Mouse (Mus musculus): ENCODE results near the gene Dip2b.

The Dip2b gene

DNA sequence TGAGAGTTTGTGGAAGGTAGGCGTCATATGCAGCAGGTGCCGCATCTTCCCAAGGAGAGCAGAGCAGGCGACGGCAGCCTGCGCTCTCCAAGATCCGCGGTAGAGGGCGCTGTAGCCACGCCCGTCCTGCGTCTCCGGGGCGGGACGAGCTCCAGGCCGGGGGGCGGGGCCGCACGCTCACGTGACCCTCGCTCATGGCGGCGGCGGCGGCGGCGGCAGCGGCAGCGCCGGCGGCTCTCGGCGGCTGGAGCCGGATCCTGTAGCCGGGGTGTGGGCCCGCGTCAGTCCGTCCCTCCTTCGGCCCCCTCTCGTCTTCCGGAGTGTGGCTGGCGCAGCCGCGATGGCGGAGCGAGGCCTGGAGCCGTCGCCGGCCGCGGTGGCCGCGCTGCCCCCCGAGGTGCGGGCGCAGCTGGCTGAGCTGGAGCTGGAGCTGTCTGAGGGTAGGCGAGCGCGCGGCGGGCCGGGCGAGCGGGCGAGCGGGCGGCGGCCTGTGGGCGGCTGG, at the start of gene Dip2b:
Gene Dip2b (plus strand): TSS at position 195 of the 502 bp plus-strand sequence.
- DNase-seq (ENCODE audit: low read depth, low spot score) = peak; percentile 95

DNA sequence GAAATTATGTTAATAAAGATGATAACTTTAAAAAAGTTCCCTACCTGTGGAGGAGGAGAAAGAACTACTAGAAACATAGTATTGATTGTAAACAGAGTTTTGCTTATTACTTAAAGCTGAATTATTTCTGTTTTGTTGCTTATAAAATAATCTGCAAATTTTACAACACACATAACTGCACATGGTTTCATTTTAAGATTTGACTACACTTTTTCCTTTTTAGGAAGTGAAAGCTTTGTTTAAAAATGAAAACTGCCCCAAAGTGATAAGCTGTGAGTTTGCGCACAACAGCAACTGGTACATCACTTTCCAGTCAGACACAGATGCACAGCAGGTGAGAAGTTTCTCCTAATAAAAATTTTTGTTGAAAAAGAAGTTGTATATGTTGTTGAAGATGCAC, 45.4 kb upstream of the Dip2b start:
- no peak for DNase-seq (ENCODE audit: low read depth, low spot score)

DNA sequence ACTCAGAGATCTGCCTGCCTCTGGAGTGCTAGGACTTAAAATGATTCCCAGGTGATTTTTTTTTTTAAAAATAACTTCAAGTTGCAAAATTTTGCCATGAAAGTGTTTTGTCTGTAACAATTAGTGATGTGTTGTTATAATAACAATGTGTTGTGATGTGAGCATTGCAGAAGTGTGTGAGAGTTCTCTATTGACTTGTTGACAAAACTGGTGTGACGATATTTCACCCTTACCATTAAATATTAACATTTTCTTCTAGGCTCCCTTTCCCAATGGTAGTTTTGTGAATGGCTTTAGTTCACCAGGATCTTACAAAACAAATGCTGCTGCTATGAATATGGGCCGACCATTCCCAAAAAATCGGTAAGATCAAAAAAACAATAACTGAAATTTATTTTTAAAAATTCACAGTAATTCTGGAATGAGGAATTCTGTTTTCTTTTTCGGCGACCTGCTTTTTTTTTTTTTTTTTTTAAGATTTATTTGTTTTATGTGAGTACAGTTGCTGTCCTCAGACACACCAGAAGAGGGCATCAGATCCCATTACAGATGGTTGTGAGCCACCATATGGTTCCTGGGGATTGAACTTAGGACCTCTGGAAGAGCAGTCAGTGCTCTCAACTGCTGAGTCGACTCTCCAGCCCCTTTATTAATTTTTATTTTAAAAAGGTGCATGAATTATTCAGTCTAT, 41.2 kb upstream of the Dip2b start:
- DNase-seq (ENCODE audit: low read depth, low spot score) = no peak

DNA sequence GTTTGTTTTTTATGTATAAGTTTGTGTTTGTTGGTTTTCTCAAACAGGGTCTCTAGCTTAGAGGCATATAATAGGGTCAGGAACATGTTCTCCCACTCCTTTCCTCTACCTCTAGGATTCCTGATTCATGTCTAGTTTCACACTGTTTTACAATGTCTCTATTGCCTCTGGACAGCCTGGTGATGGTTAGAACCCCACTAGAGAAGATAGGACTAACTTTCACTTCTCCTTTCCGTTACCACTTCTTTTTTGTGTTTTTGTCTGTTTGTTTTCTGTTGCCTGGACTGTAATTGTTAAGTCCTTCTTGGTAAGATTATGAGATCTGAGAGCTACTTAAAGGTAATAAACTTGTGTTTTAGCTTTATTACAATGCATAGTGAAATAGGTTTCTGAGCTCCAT, 39.1 kb upstream of the Dip2b start:
- DNase-seq (ENCODE audit: low read depth, low spot score) = no peak

DNA sequence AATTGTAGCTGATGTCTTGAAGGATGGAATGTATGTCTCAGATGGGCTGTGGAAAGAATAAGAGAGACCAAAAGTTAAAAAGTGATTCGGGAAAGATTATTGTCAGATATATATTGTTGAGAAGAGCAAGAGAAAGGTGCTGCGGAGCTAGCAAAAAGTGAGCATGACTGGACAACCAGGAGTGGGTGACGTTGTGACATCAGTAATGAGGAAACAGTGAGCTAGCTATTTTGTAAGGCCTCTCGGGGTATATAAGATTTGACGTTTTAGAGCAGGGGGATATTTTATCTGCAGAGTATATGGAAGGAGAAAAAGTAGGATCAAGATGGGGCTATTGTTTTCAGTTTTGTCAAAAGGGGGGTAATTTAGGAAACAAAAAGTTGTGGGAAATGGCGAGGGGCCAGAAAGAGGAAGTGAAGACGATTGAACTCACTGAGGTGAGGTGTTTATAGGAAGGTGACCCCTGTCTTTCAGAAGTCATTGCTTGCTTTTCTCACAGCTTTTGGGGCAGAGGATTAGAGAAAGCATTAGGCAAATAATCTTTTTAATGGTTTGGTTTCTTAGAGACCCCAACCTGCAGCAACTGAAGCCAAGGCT, 33.7 kb upstream of the Dip2b start:
- DNase-seq (ENCODE audit: low read depth, low spot score) = no peak

DNA sequence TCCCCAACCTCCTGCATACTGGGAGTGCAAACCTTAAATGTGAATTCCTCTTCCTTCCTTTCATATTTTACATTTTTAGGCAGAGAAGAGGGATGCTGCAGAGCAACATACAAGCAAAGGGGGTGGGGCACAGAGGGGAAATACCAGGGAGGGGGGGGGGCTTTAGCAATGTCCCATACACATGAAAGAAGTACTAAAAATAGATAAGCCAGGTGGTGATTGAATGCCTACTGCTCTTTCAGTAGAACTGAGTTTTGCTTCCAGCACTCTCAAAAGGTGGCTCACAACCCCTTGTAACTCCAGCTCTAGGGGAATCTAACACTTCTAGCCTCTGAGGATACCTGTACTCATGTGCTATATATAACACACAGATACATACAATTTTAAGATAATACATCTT, 32.3 kb upstream of the Dip2b start:
- DNase-seq (ENCODE audit: low read depth, low spot score) = no peak

DNA sequence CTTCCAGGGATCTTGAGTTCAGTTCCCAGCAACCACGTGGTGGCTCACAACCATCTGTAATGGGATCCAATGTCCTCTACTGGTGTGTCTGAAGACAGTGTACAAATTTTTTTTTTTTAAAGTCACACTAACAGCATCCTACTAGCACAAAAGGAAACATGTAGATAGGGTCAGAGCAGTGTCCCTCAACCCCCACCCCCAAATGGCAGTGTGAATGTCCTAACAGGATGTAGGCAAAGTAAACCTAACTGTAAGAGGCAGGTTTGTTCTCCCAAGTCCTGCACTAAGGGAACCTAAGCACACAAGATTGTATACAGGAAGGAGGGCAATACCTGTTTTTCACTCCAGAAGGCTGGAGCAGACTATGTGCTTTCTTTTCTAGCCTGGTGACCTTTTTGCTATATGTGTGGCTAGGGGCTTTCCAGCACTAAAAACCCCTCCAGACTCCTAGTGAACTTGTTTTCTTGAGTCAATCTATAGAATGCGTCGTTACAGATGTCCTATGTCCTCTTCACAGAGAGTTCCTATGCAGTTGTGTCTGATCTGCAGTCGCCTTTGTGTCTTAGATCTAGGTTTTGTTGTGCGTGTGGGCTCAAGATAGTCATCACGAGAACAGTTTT, 20.1 kb upstream of the Dip2b start:
- no peak for DNase-seq (ENCODE audit: low read depth, low spot score)

DNA sequence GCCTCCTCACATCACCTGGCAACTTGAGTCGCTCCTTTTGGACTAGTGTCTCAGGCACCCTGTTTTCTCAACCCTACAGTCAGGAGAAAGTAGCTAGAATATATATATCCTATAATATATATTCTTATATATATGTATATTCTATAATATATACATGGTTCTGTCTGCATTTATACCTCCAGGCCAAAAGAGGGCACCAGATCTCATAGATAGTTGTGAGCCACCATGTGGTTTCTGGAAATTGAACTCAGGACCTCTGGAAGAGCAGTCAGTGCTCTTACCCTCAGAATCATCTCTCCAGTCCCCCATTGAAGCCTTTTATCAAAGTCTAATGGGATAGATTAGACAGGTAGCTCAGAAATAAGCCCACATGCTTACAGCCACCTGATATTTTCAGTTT, 17.3 kb upstream of the Dip2b start:
- DNase-seq (ENCODE audit: low read depth, low spot score) = no peak

DNA sequence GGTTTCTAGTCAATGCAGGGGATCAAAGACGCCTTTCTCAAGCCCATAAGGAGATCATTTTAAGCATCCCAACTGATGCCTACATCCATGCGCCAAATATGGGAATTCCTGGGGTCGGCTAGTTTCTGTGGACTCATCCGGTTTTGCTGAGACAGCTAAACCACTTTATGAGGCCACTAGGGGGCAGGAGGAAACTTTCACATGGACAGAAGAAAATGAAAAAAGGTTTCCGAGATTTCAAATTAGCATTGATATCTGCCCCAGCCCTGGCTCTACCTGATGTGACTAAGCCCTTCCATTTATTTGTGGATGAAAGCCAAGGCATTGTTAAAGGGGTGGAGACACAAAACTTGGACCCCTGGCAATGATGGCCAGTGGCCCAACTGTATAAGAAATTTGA, 15.5 kb upstream of the Dip2b start:
- peak; percentile 76 for DNase-seq (ENCODE audit: low read depth, low spot score)

DNA sequence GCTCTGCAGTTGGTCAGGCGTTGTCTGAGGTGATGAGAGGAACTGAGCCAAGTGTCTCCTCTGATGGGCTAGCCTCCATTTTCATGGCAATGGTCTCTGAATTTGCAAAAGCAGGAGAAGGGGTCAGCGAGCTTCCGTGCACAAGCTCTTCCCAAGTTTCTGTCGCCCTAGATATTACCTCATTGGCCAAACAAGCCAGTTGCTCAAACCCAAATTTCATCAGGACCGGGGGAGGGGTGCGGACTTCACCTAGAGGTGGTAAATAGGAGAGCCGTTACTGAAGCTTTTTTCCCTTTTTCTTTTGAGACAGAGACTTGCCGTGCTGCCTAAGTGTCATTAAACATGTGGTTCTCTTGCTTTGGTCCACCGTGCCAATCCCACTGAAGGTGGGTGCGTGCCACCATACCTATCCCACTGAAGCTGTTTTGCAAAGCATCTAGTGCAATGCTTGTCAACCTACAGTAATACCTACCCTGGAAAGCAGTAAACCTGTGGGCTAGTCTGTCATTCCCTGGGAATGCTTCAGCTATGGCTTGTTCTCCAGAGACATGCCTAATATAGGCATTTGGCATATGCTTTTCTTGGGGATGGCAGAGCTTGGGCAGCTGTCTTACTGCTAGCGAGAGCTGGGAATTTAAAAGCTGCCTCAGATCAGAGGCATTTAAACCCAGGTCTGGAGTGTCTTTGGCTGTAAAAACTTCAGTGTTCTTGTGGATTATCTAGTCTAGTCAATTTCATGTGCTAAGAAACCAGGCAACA, 13.2 kb upstream of the Dip2b start:
- peak; percentile 69 for DNase-seq (ENCODE audit: low read depth, low spot score)

DNA sequence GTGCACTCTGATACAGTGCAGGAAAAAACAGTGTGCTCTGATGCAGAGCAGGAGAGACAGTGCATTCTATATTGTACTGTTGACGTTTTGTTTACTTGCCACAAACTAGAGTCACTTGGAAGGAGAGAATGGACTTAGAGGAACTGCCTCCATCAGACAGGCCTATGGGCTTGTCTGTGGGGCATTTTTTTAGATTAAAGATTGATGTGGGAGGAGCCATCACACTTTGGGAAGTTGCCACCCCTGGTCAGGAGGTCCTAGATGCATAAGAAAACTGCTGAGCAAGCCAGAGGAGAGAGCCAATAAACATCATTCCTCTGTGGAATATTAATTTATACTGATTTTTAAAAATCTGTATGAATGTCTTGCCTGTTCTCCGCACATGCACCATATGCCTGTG, 10.3 kb upstream of the Dip2b start:
- DNase-seq (ENCODE audit: low read depth, low spot score) = no peak

DNA sequence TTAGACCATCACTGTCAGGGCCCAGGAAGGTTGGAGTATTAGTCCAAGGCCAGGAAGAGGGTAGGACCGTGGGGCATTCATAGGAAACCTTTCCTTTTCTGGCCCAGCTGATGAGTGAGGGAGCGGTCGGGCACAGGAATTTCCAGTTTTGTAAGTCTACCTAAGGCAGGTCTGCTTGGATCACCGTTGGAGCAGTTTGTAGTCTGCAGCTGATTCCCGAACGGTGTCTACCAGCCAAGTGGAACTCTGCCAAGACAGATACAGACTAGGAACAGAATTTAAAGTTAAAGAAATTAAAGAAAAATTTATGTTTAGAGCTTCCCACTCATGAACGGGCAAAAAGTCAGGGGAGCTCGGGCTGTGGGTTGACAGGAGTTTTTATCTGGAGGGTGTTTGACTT, 9.0 kb upstream of the Dip2b start:
- peak; percentile 81 for DNase-seq (ENCODE audit: low read depth, low spot score)

DNA sequence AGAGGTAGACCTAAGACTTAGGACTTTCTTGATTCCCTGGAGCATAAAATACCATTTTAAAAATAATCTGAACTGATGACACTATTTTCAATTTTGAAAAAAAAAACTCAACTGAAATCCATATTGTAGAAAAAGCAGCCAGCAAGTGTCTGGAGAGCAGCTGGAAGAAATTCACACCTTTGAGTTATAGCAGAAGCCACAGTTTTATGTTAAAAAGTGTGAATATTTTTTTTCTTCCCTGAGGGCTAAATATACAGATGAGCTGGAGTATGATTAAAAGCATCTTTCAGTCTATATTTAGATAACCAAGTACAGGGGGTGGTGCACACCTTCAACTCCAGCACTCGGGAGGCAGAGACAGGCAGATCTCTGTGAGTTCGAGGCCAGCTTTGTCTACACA, 8.6 kb upstream of the Dip2b start:
- peak; percentile 83 for DNase-seq (ENCODE audit: low read depth, low spot score)

DNA sequence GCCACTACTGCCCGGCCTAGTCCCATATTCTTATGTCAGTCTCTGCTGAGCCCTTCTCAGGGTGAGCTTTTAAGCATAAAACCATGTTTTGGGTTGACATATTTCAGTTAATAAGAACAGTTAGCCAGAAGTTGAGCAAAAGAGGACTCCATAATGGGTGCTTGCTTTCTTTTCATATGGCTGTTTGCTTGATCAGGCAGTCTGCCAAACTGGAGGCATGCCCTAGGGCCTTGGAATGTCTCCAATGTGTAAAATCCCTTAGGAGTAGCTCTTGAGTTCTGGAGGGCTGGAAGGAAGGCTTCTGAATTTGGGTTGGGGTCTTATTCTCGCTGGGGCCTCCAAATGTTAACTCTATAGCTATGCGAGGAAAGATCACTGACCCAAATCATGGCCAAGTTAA, 5.9 kb upstream of the Dip2b start:
- DNase-seq (ENCODE audit: low read depth, low spot score) = no peak

DNA sequence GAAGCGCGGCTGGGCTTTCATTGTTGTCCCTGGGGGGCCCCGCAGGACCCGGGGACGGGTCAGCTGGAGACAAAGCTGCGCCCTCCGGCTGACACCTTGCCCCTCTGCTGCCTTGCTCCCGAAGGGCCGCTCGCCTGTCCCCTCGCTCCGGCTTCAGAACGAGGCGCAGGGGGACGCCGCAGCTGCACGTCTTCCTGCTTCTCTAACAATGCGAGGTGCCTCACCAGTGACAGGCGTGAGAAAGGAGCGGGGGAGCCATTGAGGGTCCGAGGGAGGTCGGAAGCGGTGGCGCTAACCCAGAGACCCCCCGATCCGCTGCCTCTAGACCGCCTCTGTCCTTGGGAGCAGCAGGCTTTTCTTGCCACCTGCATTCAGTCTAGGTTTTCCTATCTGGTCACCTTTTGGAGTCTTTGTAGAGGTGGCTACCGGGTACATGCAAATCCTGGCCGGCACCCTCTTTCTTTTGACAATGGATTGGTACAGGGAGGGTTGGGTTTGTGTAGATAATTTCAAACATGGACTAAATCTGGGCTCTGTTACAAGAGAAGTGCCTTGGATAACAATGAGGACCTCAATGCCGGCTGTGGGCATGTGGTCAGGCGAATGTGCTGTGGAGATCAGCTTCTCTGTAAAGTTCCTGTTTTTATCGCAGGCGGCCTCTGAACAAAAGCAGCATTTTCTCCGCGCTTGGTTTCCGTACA, 687 bp downstream of the Dip2b start:
- DNase-seq (ENCODE audit: low read depth, low spot score) = peak; percentile 86

DNA sequence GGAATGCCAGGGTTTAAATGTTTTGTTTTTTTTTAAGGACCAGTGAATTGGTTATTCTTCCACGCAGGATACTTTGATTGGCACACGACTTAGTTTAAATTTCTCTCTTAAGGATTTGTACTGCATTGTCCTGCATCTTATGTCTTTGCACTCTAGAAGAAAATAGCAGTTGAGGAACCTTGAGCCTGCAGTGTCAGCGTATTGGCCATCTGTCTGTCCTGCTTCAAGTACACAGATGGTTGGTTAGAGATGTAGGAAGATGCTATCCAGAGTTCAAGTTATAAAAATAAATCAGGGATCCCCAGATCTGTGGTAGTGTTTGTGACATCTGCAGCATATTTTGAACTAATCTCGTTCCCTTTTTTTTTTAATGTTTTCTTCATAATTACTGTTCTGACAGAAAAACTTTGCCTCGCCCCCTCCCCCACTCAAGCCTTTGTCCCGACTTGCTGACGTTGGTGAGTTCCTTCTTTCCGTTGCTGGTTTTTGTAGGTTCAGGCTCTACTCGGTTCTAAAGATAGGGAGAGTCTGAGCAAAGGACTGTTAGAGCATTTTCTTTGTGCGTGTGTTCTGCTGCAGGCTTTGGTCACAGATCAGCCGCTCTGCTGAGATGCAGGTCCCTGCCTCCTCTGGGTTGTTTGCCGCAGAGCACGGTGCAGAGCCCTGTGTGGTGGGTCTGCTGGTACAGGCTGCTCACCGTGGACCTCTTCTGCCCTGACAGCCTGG, 2.2 kb downstream of the Dip2b start:
- DNase-seq (ENCODE audit: low read depth, low spot score) = peak; percentile 74

DNA sequence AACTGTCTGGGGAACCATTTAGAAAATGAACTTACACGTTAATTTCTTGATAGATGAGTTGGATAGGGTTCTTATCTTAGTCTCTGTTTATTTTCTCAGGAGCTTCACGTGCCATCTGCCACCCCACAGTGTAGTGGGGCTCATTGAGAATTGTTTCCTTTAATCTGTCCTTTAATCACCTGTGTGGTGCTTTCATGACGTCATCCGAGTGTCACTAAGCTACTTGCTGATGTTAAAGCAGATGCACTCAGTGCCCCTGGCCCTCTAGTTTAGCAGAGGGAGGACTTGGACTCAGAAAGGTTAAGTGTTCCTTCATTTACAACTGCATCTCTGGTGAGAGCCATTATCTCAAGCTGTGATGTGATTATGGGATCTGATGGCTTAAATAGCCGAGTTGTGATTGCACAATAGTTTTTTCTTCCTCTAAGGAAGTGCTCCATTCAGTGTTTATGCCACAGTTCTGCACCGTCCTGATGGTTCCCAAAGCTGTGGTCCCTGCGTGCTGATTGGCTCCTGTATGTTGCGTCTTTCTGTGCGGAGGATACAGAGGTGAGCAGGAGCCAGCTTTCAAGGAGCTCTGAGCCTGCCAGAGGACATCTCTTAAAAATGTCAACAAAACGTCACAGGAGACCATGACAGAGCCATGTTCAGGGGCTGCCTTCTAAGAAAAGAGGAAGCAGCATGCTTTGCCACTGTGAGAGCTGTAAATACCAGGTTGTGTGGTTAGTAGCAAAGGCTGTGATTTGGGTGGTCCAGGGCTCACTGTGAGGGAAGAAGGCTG, 3.0 kb downstream of the Dip2b start:
- peak; percentile 81 for DNase-seq (ENCODE audit: low read depth, low spot score)

DNA sequence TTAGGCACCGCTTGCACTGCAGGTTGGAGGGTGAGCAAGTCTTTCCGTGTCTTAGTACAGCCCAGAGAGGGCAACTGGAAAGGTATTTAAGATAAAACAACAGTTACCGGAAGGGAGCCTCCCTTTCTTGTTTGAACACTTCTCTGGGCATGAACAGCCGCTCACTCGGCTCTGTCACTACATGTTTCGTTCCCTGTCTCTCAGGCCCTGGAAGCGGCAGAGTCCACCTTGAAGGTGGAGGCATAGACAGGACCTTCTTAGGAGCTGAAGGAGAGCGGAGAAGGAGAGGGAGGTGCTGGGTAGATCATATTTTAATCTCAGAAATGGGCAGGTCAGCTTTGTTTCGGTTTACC, 3.6 kb downstream of the Dip2b start:
- no peak for DNase-seq (ENCODE audit: low read depth, low spot score)

DNA sequence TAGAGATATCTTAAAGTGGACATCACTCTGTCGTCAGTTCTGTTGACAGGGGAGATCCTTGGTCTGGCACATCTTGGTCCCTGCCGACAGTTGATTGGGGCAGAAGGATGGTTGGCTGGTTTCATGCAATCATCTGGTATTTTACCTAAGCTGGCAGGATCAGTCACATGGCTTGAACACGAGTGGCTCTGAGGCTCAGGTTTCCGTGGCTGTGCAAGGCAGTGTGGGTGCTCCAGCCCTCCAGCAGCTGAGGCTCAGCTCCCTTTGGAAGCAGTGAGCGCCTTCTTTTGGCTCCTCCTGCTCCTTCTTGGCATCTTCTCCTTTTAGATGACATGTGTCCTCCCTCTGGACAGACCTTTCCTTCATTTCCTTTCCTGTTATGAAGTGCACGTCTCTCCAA, 7.1 kb downstream of the Dip2b start:
- peak; percentile 81 for DNase-seq (ENCODE audit: low read depth, low spot score)

DNA sequence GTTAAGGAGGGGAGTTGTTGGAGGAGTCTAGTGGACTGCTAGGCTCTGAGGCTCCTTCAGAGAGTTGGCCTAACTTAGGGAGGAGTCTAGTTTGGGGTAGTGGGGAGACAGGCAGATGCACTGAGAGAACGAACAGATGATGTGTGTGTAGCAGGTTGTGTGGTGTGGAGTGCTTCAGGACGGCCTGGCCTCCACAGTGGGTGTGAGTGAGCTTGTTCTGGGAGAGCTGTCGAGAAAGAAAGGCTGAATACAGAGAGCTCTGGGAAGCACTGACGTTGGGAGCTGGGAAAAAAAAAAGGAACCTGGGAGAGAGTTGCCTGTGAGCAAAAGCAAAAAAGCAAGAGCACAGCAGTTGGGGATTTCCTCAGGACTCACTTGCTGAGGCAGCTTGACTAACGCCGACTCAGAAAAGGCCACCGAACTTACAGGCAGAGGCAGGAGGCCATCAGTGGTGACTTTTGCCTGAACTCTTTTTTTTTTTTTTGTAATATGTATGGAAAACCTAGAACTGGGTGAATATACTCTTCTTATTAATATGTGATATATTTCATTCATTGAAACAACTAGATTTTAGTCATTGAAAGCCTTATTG, 11.1 kb downstream of the Dip2b start:
- DNase-seq (ENCODE audit: low read depth, low spot score) = peak; percentile 69

All from brain, adult 2 months (tissue).